ENCODE assay signal across 13 mouse cellular contexts in genomic region chr14:45510787-45511186, GRCm38 (mm10). TPM values are rescaled to one million over a fixed set of nuclear protein-coding genes. Genes with fewer than 3 reads are reported as not detected.
A peak's percentile ranks its signal among the peaks of the same experiment; 100 is the strongest.
DNase-seq lines count a peak whose midpoint lies in the region; ATAC-seq and TF ChIP-seq lines count a peak whose summit lies in the region.
"Had no signal": no experiment of that assay in that cellular context is flagged by ENCODE, and none has a peak within 500 bp of the region (broad histone marks: within the 10 kb centered on the region; RNA-seq: fewer than 3 reads in every experiment).

No protein-coding gene starts in this region.

- no peaks in the 10 kb centered on the region for H3K9me3 ChIP-seq in kidney, embryonic 16.5 days (ENCODE audit: low read length)
- H3K9me3 ChIP-seq in hindbrain, embryonic 10.5 days, result no peaks in the 10 kb centered on the region
- H3K9me3 ChIP-seq: forebrain, embryonic 12.5 days; limb, embryonic 13.5 days; midbrain, embryonic 13.5 days had no signal

- H3K4me1 ChIP-seq in kidney, embryonic 16.5 days (ENCODE audit: insufficient read depth, low read length), result peaks cover 38% of the 10 kb centered on the region
- H3K4me1 ChIP-seq in heart, adult 2 months (ENCODE audit: control insufficient read depth, insufficient read depth, low read length), result peaks cover 59% of the 10 kb centered on the region
- H3K4me1 ChIP-seq in lung, adult 2 months (ENCODE audit: control insufficient read depth, insufficient read depth, low read length), result peaks cover 58% of the 10 kb centered on the region
- H3K4me1 ChIP-seq in hindbrain, embryonic 10.5 days (replicated peaks), result peaks cover 46% of the 10 kb centered on the region

- H3K4me2 ChIP-seq in kidney, embryonic 16.5 days (replicated peaks; ENCODE audit: low read depth, low read length), result no peak overlapping the region
- H3K4me2 ChIP-seq: forebrain, embryonic 12.5 days; limb, embryonic 13.5 days; midbrain, embryonic 13.5 days had no signal

- no peak for TF ChIP-seq CTCF in heart, adult 2 months (IDR thresholded peaks at IDR 0.05)
- TF ChIP-seq CTCF in lung, adult 2 months (IDR thresholded peaks at IDR 0.05; ENCODE audit: insufficient read depth, low read length), result no peak

- peaks cover 17% of the 10 kb centered on the region for H3K79me2 ChIP-seq in heart, adult 2 months (replicated peaks; ENCODE audit: control insufficient read depth, insufficient read depth, low read length)

- H3K36me3 ChIP-seq in kidney, embryonic 16.5 days (ENCODE audit: insufficient read depth, low read length), result peaks cover 4% of the 10 kb centered on the region; the same call in 1 of the 2 replicates
- H3K36me3 ChIP-seq in heart, adult 2 months (ENCODE audit: control insufficient read depth, insufficient read depth, low read length), result peaks cover 68% of the 10 kb centered on the region
- peaks cover 25% of the 10 kb centered on the region for H3K36me3 ChIP-seq in hindbrain, embryonic 10.5 days

- no peak overlapping the region for H3K27ac ChIP-seq in kidney, embryonic 16.5 days (ENCODE audit: low read length)
- H3K27ac ChIP-seq in heart, adult 2 months, result peak overlapping the region; percentile 67
- no peak overlapping the region for H3K27ac ChIP-seq in hindbrain, embryonic 10.5 days
- H3K27ac ChIP-seq: forebrain, embryonic 12.5 days; limb, embryonic 13.5 days; midbrain, embryonic 13.5 days had no signal

- H3K4me3 ChIP-seq in kidney, embryonic 16.5 days (ENCODE audit: low read length), result no peak overlapping the region
- no peak overlapping the region for H3K4me3 ChIP-seq in heart, adult 2 months
- no peak overlapping the region for H3K4me3 ChIP-seq in lung, adult 2 months (replicated peaks; ENCODE audit: extremely low read depth, low read depth, low read length)
- H3K4me3 ChIP-seq in hindbrain, embryonic 10.5 days, result no peak overlapping the region
- H3K4me3 ChIP-seq: forebrain, embryonic 12.5 days; limb, embryonic 13.5 days; midbrain, embryonic 13.5 days had no signal

- no peaks in the 10 kb centered on the region for H3K27me3 ChIP-seq in kidney, embryonic 16.5 days (ENCODE audit: insufficient read depth, low read length)
- no peaks in the 10 kb centered on the region for H3K27me3 ChIP-seq in heart, adult 2 months (ENCODE audit: control insufficient read depth, insufficient read depth, low read length)
- H3K27me3 ChIP-seq in hindbrain, embryonic 10.5 days (ENCODE audit: insufficient read depth, poor library complexity, severe bottlenecking), result no peaks in the 10 kb centered on the region
- H3K27me3 ChIP-seq: CH12.LX; forebrain, embryonic 12.5 days; limb, embryonic 13.5 days; midbrain, embryonic 13.5 days had no signal

- H3K9ac ChIP-seq in kidney, embryonic 16.5 days (replicated peaks; ENCODE audit: low read length), result no peak overlapping the region
- no peak overlapping the region; the same call in 1 of the 2 replicates for H3K9ac ChIP-seq in heart, adult 2 months (ENCODE audit: low read depth, low read length)
- H3K9ac ChIP-seq: forebrain, embryonic 12.5 days; limb, embryonic 13.5 days; midbrain, embryonic 13.5 days had no signal

- no peak for ATAC-seq in kidney, embryonic 16.5 days (ENCODE audit: low FRiP score, low TSS enrichment)
- ATAC-seq: midbrain, embryonic 13.5 days had no signal

- 0 out of 2 replicates have a peak, but pooled peaks have one; percentile 68 for TF ChIP-seq EP300 in heart, adult 2 months (IDR thresholded peaks at IDR 0.05; ENCODE audit: insufficient read depth, low read depth, low read length)

- intact Hi-C loops in heart, adult 2 months (cut with DNase I), result no loop called here
- intact Hi-C loops in heart, postnatal 14 days (cut with DNase I), result loop anchor here (2.0 kb wide), 1 partner anchor 18 kb away; no protein-coding TSS in a partner anchor

- no peak for TF ChIP-seq POLR2A in heart, adult 2 months (IDR thresholded peaks at IDR 0.05; ENCODE audit: insufficient read depth, low read depth, low read length)
- TF ChIP-seq POLR2A in lung, adult 2 months (IDR thresholded peaks at IDR 0.05; ENCODE audit: borderline replicate concordance, extremely low read depth, low read depth, low read length), result no peak

- DNase-seq in kidney, adult 11 months, result peak; percentile 87
- peak; percentile 60 to 63 for DNase-seq in heart, adult 2 months
- DNase-seq in heart, postnatal 14 days, result peak; percentile 43 to 77
- DNase-seq in lung, adult 2 months, result peak; percentile 47
- DNase-seq in spleen, postnatal 14 days (ENCODE audit: low spot score in 2 of 2), result no peak
- DNase-seq in natural killer cell, adult 2 months (ENCODE audit: low spot score in 2 of 2), result no peak
- DNase-seq in hindbrain, embryonic 10.5 days (ENCODE audit: low spot score), result no peak

- WGBS in kidney, embryonic 16.5 days, result 36% methylated on average over 4 of the region's 4 CpGs
- WGBS in heart, adult 2 months, result 10% methylated on average over 4 of the region's 4 CpGs
- 29% methylated on average over 4 of the region's 4 CpGs for whole genome bisulfite sequencing in lung, adult 2 months
- WGBS in hindbrain, embryonic 10.5 days, result 55% methylated on average over 4 of the region's 4 CpGs

RNA-seq across cellular contexts. Expression of gene Fermt2, which starts 19.1 kb away (rescaled TPM):
- polyA plus RNA-seq in kidney, embryonic 16.5 days (2015; fragmentation: Nextera tagmentation; extraction: Ambion mirVana), result 164 and 176 TPM in 2 replicates
- 100 to 1,000 TPM; 230 to 250 TPM for total RNA-seq in heart, adult 2 months (2021)
- polyA plus RNA-seq in heart, adult 2 months (2012; rRNA removed), result 80.7 and 175 TPM in 2 replicates
- 100 to 1,000 TPM; 269 to 291 TPM for total RNA-seq in heart, postnatal 14 days (2021)
- 86.3 and 127 TPM in 2 replicates for polyA plus RNA-seq in lung, adult 2 months (2012; rRNA removed)
- polyA plus RNA-seq in hindbrain, embryonic 10.5 days (2016; fragmentation: Nextera tagmentation; extraction: Ambion mirVana), result 74.3 and 89.6 TPM in 2 replicates
- total RNA-seq: CH12.LX; granulocyte monocyte progenitor cell, adult 5-6 weeks had no signal

Comparison
In these comparisons a context has a peak if more than half of its experiments do, and no peak if none do; other contexts are left out.
1. DNase-seq: peak in kidney, adult 11 months (single experiment), heart, adult 2 months (2 of 2), heart, postnatal 14 days (2 of 2) and lung, adult 2 months (single experiment); none in spleen, postnatal 14 days (0 of 2), natural killer cell, adult 2 months (0 of 2) and hindbrain, embryonic 10.5 days (single experiment).